Mouse (Mus musculus): ENCODE measurements around the gene Pde4d.

GRCm38 (mm10) chr13:108646801-108647200 lies 197.1 kb downstream of the Pde4d start:
- TF ChIP-seq CTCF (IDR thresholded peaks at IDR 0.05; ENCODE audit: low read depth) (0 out of 2 replicates have a peak, but pooled peaks have one; percentile 11), EP300 (optimal IDR thresholded peaks at IDR 0.05) (no peak)

All from stomach, postnatal 0 days (tissue).